Mouse (Mus musculus) heart, postnatal 4 days (tissue): Measurements from ENCODE around the gene Hemk1. TPM values are rescaled to one million over a fixed set of nuclear protein-coding genes. Genes with fewer than 3 reads are reported as not detected.

Experiments used
- DNase-seq: peaks from one replicate; pipeline ENCODE4 v3.0.0; 2021
- total RNA-seq, 2 experiments: library from RNA; stranded (reverse); gene quantifications; 2 replicates each; pipeline ENCODE4 v1.2.3; 2021

The Hemk1 gene
- total RNA-seq, 2 experiments from 2014 or later = 13.0 to 15.0 TPM

- peak; percentile 62 for DNase-seq
Observed at GRCm38 (mm10) chr9:107343146-107343943, 5.2 kb upstream of the Hemk1 start.

GRCm38 (mm10) chr9:107342201-107342709 is 4.1 kb upstream of the Hemk1 start:
- no peak for DNase-seq

- DNase-seq = no peak
Observed at GRCm38 (mm10) chr9:107340911-107341645, 2.9 kb upstream of the Hemk1 start.

- DNase-seq = peak; percentile 96
Observed at GRCm38 (mm10) chr9:107340267-107340859, 2.2 kb upstream of the Hemk1 start, which contains the start of gene 6430571L13Rik. 6430571L13Rik (plus strand) TSS chr9:107340602.

GRCm38 (mm10) chr9:107336386-107336785 is 1.8 kb downstream of the Hemk1 start:
- no peak for DNase-seq

- DNase-seq = peak; percentile 83
Observed at GRCm38 (mm10) chr9:107335909-107336308, 2.2 kb downstream of the Hemk1 start.

GRCm38 (mm10) chr9:107335046-107335445 is 3.1 kb downstream of the Hemk1 start:
- DNase-seq = no peak

GRCm38 (mm10) chr9:107334356-107334755 is 3.8 kb downstream of the Hemk1 start:
- DNase-seq = no peak

GRCm38 (mm10) chr9:107333686-107334085 is 4.5 kb downstream of the Hemk1 start:
- DNase-seq = no peak

GRCm38 (mm10) chr9:107330791-107331190 is 7.4 kb downstream of the Hemk1 start:
- DNase-seq = no peak

- DNase-seq = no peak
Observed at GRCm38 (mm10) chr9:107327879-107328620, 10.1 kb downstream of the Hemk1 start.

- DNase-seq = peak; percentile 59
Observed at GRCm38 (mm10) chr9:107325904-107326303, 12.2 kb downstream of the Hemk1 start.

- DNase-seq = no peak
Observed at GRCm38 (mm10) chr9:107324799-107325561, 13.2 kb downstream of the Hemk1 start.

GRCm38 (mm10) chr9:107323558-107323957 is 14.6 kb downstream of the Hemk1 start:
- DNase-seq = peak; percentile 92

- no peak for DNase-seq
Observed at GRCm38 (mm10) chr9:107322461-107323050, 15.6 kb downstream of the Hemk1 start.

- DNase-seq = peak; percentile 26
Observed at GRCm38 (mm10) chr9:107315791-107316190, 22.4 kb downstream of the Hemk1 start.

- DNase-seq = no peak
Observed at GRCm38 (mm10) chr9:107313926-107314325, 24.2 kb downstream of the Hemk1 start.

- no peak for DNase-seq
Observed at GRCm38 (mm10) chr9:107312811-107313584, 25.2 kb downstream of the Hemk1 start.

GRCm38 (mm10) chr9:107309600-107309999 is 28.6 kb downstream of the Hemk1 start:
- no peak for DNase-seq

- no peak for DNase-seq
Observed at GRCm38 (mm10) chr9:107309171-107309570, 29.0 kb downstream of the Hemk1 start.
